Mouse (Mus musculus) heart, postnatal 0 days (tissue): ENCODE data around the gene Skida1. TPM values are rescaled to one million over a fixed set of nuclear protein-coding genes. Genes with fewer than 3 reads are reported as not detected.

Experiments
- ATAC-seq: fragments of 200-750 bp; cut with Nextera tagmentation; 2 replicates; pipeline ENCODE4 v1.8.0; 2017; ENCODE audit warnings: low read depth, moderate number of reproducible peaks, moderate library complexity; ENCODE audit not compliant: insufficient read depth
- DNase-seq: peaks from one replicate; pipeline ENCODE4 v3.0.0-alpha.2; 2016; ENCODE audit warnings: low spot score
- H3K27ac ChIP-seq: fragments of 300-500 bp; sonication (generic); 2 replicates; pipeline ENCODE4 v1.5.1; 2014; ENCODE audit warnings: low read depth, mild to moderate bottlenecking
- H3K27me3 ChIP-seq: fragments of 300-500 bp; sonication (generic); 2 replicates; pipeline ENCODE4 v1.6.1; 2014; ENCODE audit warnings: low read length, mixed read lengths; ENCODE audit not compliant: control insufficient read depth, insufficient read depth
- H3K36me3 ChIP-seq: fragments of 300-500 bp; sonication (generic); replicated peaks from 2 replicates; pipeline ENCODE4 v1.6.1; 2014; ENCODE audit warnings: low read length, mixed read lengths; ENCODE audit not compliant: control insufficient read depth, insufficient read depth
- H3K4me1 ChIP-seq: fragments of 300-500 bp; sonication (generic); 2 replicates; pipeline ENCODE4 v1.6.1; 2014; ENCODE audit warnings: antibody characterized with exemption; ENCODE audit not compliant: control insufficient read depth, insufficient read depth
- H3K4me2 ChIP-seq: fragments of 300-500 bp; sonication (generic); 2 replicates; pipeline ENCODE4 v1.6.1; 2014; ENCODE audit warnings: low read depth, mild to moderate bottlenecking, low read length, moderate library complexity
- H3K4me3 ChIP-seq: fragments of 300-500 bp; sonication (generic); 2 replicates; pipeline ENCODE4 v1.5.1; 2014; ENCODE audit warnings: low read depth, low read length
- H3K9ac ChIP-seq: fragments of 300-500 bp; sonication (generic); replicated peaks from 2 replicates; pipeline ENCODE4 v1.6.1; 2014; ENCODE audit warnings: low read depth, low read length, mixed read lengths
- H3K9me3 ChIP-seq: fragments of 300-500 bp; sonication (generic); replicated peaks from 2 replicates; pipeline ENCODE4 v1.6.1; 2016; ENCODE audit warnings: low read length; ENCODE audit not compliant: control insufficient read depth
- CTCF ChIP-seq: IDR thresholded peaks from 2 replicates; pipeline ENCODE4 v1.5.1; 2016; ENCODE audit warnings: antibody characterized with exemption, control low read depth, low read depth
- EP300 ChIP-seq: IDR thresholded peaks from 2 replicates; pipeline ENCODE4 v1.6.1; 2016; ENCODE audit warnings: antibody characterized with exemption, low read depth
- microRNA-seq: library from miRNA; unstranded; fragments of <30 nt; microRNA quantifications from one replicate; pipeline ENCODE4, GENCODE M21; 2016
- polyA plus RNA-seq: library from polyadenylated mRNA; unstranded; fragments of >200 nt; fragmentation: Nextera tagmentation; extraction: Ambion mirVana; gene quantifications from 2 replicates; pipeline ENCODE4 v1.2.1, GENCODE M21; 2015
- total RNA-seq: library from RNA; depleted of rRNA; stranded (reverse); fragments of >200 nt; gene quantifications from 2 replicates; pipeline ENCODE4 v1.2.3, GENCODE M21; 2014; ENCODE audit warnings: low replicate concordance; rRNA removed

Gene Skida1
- total and polyA plus RNA-seq, 2 experiments from 2014 or later, result 2.2 to 7.1 TPM

GRCm38 (mm10) chr2:17996858-17997257 is 52.0 kb downstream of the Skida1 start, which contains the start of gene H2al2a:
Gene H2al2a (minus strand): TSS chr2:17996958.
- H3K27me3 ChIP-seq, result no peaks in the 10 kb centered on the region
- no peaks in the 10 kb centered on the region for H3K36me3 ChIP-seq
- H3K9me3 ChIP-seq, result no peaks in the 10 kb centered on the region
- H3K4me3 ChIP-seq, result no peak within 1 kb of the TSS
- no peak within 1 kb of the TSS for H3K4me2 ChIP-seq
- no peak for ATAC-seq
- no peak within 1 kb of the TSS for H3K9ac ChIP-seq
- H3K27ac ChIP-seq, result no peak within 1 kb of the TSS
- DNase-seq, result no peak
- no peaks in the 10 kb centered on the region for H3K4me1 ChIP-seq
- TF ChIP-seq CTCF, result no peak
- no peak for TF ChIP-seq EP300

Small RNA genes within 50 kb of the gene (microRNA-seq; reads per million reads assigned to microRNA genes)
- 5.4 reads per million, percentile 22 among the genes with 10 or more reads in this experiment for gene Mir7655

Other genes starting within 250 kb of the Skida1 start
- not detected in 2 replicates for gene H2al2a, start 52.1 kb downstream of the Skida1 start, total RNA-seq
- not detected in 2 replicates for gene H2al2a, start 52.1 kb downstream of the Skida1 start, polyA plus RNA-seq
- gene A930004D18Rik, start 11.3 kb downstream of the Skida1 start, total RNA-seq, result 3.5 and 7.8 TPM in 2 replicates
- gene A930004D18Rik, start 11.3 kb downstream of the Skida1 start, polyA plus RNA-seq, result 6.9 and 8.4 TPM in 2 replicates
- gene Mllt10, start 6.2 kb upstream of the Skida1 start, total RNA-seq, result 14.8 and 25.6 TPM in 2 replicates
- 22.1 and 24.8 TPM in 2 replicates for gene Mllt10, start 6.2 kb upstream of the Skida1 start, polyA plus RNA-seq